Mouse (Mus musculus) heart, postnatal 36 days (tissue): ENCODE data around the gene Rps15a. TPM values are rescaled to one million over a fixed set of nuclear protein-coding genes. Genes with fewer than 3 reads are reported as not detected.

Experiments used
- total RNA-seq, 2 experiments: library from RNA; stranded (reverse); gene quantifications; 2 replicates each; pipeline ENCODE4 v1.2.3; 2021

The Rps15a gene
- total RNA-seq, 2 experiments from 2014 or later, result 519 to 578 TPM

Other genes starting within 250 kb of the Rps15a start
- gene Arl6ip1, start 13.5 kb upstream of the Rps15a start, total RNA-seq, result 10 to 100 TPM; 25.2 to 32.7 TPM
- 10 to 100 TPM; 39.2 to 39.5 TPM for gene Smg1, start 127.5 kb upstream of the Rps15a start, total RNA-seq